Mouse (Mus musculus) right cerebral cortex, postnatal 10 days (tissue): ENCODE results near the gene Zfp536.
"Not testable (repeated sequence)": the region's sequence is repeated elsewhere in the genome, so short reads cannot be mapped to it uniquely, and the experiment has no call there.

Experiments
- DNase-seq, 2 experiments: peaks; one replicate each; pipeline ENCODE4 v3.0.0; 2021; ENCODE audit warnings: low spot score in 2 of 2

The Zfp536 gene

DNA sequence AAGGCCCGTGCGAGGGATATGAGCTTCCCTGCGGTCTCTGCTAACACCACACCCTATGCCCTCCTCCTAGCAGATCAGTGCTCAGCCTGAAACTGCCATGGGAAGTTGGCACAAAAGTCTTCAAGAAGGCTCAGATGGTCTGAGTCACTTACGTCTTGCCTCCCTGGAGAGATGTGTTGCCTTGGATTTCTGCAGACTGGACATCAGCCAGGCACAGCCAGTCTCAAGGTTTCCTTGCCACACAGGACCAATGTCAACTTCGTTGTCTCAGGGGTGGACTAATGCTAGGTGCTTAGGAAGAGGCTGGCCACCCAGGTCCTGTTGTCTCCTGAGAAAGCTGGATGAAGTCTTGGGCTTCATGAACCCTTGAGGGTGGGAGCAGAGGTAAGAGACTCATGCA is 14.6 kb downstream of the Zfp536 start:
- no peak for DNase-seq

DNA sequence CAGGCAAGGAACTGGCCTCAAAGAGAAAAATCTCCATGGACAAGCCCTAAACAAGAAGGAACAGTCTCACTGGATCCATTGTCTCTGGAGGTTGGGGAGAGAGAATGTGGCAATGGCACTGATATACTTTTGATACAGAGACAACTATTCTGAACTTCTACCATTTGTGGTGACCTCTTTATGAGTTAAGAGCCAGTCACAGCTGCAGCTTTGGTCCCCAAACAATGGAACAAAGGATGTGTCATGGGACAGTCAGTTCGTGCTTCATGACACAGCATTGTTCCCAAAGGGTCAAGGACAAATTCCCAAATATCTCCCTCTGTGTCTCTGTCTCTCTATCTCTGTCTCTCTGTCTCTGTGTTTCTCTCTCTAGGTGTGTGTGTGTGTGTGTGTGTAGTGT is 20.4 kb downstream of the Zfp536 start:
- no peak for DNase-seq

DNA sequence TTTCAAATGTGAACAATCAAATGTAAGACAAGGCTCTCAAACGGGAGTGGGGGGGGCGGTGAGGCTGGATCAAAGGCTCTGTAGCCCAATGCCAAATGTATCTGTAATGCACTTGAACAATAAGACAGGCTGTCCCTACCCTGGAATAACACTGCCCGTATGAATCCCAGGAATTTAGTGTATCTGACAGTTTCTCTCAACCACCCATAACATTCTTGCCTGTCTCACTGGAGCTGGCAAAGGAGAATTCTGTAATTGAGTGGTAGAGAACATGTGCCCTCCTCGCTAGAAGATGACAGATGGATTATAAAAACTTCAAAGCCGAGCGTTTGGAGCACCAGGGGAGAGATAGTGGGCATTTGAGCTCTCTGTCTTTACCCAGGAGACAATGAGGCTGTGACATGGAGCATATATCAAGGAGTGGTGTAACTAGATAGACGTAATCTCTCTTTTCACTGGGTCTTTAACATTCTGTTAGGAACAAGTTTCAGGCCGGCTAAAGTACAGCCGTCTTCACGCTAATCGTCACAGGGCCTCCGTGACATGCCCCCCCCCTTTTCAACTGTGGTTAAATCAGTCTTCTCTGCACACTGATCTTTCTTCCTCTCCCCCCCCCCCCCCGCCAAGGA is 27.2 kb downstream of the Zfp536 start:
- DNase-seq = no peak

- DNase-seq = no peak
Observed at GRCm38 (mm10) chr7:37743350-37743749, 30.1 kb downstream of the Zfp536 start.

DNA sequence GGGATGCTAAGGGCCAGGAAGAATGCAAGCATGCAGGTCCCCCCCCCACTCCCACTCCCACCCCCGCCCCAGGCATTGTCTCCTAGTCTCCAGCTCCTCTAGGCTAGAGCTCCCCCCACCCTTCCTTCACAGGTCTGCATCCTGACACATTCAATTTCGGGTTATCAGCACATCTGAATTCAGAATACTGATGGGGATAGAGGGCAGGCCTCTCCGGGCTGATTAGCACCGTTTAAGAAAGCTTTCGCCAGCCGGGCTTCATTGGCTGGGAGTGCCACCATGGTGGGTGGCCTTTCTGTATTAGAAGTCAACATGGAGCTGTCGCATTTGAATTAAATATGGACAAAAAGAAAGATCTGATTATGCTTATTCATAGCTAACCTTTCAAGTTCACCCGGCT is 36.2 kb downstream of the Zfp536 start:
- no peak for DNase-seq

DNA sequence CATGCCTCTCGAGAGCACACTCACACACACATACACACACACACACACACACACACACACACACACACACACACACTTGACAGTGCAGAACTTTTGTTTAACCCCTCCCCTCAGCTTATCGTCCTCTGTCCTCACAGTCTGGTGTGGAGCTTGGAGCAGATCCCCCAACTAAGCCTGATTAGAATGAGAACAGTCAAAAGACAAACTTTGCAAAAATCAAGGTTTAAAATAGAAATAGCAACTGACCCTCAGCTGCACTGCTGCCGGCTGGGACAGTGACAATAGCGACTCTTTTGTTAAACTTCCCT is 37.1 kb downstream of the Zfp536 start:
- DNase-seq = no peak

- DNase-seq = no peak
Observed at GRCm38 (mm10) chr7:37735707-37736412, 37.6 kb downstream of the Zfp536 start.

- no peak for DNase-seq
Observed at GRCm38 (mm10) chr7:37735101-37735500, 38.3 kb downstream of the Zfp536 start.

- no peak for DNase-seq
Observed at GRCm38 (mm10) chr7:37734576-37734975, 38.9 kb downstream of the Zfp536 start.

DNA sequence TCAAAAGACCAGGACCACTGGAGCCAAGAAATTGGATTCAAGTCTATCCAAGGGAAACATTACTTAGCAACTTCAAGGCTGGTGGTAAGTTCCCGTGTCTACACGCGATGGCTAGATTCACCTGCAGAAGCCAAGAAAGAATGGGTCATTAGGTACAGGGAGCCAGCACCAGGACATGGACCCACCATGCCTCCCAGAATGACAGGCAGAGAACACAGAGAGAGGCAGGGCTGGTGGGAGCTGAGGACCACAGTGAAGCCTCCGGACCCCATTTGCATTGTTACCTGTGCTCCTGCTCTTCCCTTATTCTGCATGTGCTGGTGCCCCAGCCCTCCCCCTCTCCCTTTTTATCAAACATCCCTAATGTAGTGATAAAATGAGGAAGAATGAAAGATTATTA is 39.4 kb downstream of the Zfp536 start:
- DNase-seq = no peak

DNA sequence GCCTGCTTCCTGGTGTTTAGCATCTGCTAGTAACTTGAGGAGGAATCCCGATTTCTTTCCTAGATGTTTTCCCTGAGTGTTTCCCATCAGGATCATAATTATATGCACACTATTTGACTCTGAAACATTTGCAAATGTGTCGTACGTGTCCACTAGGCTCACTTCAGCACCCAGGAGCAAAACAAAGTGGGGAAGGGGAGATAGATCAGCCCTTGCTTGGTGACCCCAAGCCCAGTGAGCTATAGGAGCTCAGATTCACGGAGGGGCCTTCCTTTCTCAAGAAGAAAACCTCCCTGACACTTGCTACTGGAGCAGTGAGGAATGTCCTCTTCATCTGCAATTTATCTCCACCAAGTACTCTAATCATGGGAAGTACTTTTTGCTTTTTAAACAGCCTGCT is 40.7 kb downstream of the Zfp536 start:
- no peak for DNase-seq

- DNase-seq = no peak
Observed at GRCm38 (mm10) chr7:37727746-37728145, 45.7 kb downstream of the Zfp536 start.

GRCm38 (mm10) chr7:37724002-37724790 is 49.2 kb downstream of the Zfp536 start:
- no peak for DNase-seq

- DNase-seq = no peak
Observed at GRCm38 (mm10) chr7:37723191-37723592, 50.2 kb downstream of the Zfp536 start.

- DNase-seq = no peak
Observed at GRCm38 (mm10) chr7:37721676-37722075, 51.8 kb downstream of the Zfp536 start.

DNA sequence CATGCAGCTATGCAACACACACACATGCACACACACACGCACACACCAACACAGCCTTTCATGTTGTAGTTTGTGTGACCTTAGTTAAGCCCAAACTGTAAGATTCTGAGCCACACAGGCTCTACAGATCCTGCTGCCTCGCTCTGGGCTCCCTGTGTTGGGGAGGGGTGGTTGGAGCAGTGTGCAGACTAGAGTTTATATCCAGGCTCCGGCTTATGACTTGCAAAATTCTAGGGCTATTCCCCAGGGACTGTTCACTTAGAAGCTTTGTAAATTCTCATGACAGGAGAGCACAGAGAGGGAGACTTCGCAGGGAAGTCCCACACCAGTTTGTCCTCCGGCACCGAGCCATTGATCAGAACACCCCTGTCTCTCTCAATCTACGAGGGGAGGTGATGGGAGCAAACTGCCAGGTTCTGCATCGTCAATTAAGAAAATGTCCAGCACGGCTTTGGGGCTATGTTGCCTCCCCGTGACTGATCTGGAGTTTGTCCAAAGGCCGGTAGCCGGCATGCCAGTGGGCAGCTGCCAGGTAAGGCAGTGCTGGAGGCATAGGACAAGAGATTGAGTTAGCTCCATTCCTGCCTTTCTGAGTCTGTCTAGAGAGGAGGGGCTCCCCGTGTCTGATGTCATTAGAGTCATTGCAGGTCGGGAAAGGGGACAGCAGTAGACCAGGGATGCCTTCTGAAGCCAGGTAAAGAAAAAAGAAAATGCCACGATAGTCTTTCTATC is 54.6 kb downstream of the Zfp536 start:
- DNase-seq = no peak

- DNase-seq = no peak
Observed at GRCm38 (mm10) chr7:37717071-37717470, 56.4 kb downstream of the Zfp536 start.

DNA sequence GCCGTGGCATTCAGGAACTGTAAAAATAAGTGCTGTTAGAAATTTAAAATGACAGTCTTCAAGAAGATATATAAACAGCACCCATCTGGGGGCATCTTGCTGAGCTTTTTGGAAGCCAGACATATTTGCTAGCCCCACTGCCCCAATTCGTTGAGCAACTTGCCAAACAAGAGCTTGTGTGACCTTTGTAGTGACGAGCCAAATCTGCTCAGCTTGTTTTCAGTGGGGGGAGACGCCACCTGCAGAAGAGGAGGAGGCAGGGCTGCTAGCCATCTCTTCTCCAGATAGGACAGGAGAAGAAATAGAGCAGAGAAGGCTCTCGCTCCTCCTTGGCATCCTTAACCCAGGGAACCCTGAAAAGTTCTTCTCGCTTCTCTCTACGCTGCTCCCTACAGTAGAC is 56.8 kb downstream of the Zfp536 start:
- DNase-seq = no peak

DNA sequence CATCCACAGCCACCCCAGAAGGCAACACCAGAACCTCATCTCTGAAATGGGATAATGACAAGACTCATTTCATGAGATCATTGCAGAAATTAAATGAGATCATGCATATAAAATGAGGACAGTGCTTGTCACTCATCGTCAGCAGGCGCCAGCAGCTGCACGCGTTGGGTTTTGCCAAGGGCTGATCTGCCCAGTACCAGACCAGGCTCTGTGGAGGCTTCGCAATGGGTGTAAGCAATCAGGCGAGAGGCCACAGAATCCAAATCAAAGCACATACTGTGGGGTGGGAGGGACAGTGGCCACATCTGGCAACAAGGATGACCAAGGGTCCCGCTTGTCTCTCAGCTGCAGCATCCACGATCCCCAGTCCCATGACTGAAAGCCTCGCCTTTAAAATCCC is 69.0 kb downstream of the Zfp536 start:
- DNase-seq = no peak

- not testable (repeated sequence) for DNase-seq
Observed at GRCm38 (mm10) chr7:37697378-37697777, 76.1 kb downstream of the Zfp536 start.

DNA sequence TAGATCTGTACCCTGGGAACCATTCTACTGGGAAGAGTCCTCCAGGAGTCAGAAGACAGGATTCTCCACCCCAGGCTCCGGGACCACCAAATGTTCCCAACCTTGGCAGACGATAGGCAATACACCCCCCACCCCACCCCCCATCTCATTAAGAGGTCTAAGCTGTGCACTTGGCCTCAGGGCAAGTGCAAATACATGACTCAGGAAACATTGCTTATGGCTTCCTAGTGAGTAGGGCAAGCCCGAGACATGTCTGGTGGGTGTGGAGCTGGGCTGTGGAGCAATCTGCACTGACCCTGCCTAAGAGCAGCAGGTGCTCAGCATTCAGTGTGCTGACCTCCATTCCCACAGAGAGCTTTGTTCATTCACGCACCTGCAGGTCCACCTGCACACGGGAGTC is 78.4 kb downstream of the Zfp536 start:
- no peak for DNase-seq

DNA sequence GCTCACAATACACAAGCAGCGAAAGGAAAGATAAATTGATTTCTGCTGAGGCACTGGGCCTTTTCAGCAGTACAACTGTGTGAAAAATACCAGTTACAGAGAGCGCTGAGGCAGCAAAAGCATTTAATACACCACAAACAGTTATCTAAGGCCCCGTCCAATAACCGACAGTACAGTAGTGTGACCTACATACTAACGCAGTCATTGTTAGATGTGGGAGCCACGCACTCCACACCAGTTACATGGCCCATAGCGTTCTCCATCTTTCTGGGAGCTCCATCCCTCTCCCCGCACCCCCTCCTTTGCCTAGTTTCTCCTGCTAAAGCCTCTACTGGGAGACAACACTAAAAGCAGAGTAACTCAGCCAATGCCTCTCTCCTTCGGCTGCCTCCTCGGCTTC is 82.8 kb downstream of the Zfp536 start:
- DNase-seq = no peak
